8 mouse cellular contexts compared by ENCODE assay signal in genomic region chr9:121822585-121822991, GRCm38 (mm10). TPM values are rescaled to one million over a fixed set of nuclear protein-coding genes. Genes with fewer than 3 reads are reported as not detected.
DNase-seq lines count a peak whose midpoint lies in the region; ATAC-seq and TF ChIP-seq lines count a peak whose summit lies in the region.

No protein-coding gene starts in this region.

- no peak; the same call in 1 of the 2 replicates for ATAC-seq in heart, embryonic 12.5 days (ENCODE audit: insufficient number of reproducible peaks, low FRiP score)

- H3K4me3 ChIP-seq in heart, adult 2 months: no peak overlapping the region
- H3K4me3 ChIP-seq in heart, embryonic 12.5 days: no peak overlapping the region
- H3K4me3 ChIP-seq in hindbrain, embryonic 10.5 days: no peak overlapping the region

- no peaks in the 10 kb centered on the region for H3K79me2 ChIP-seq in heart, adult 2 months (replicated peaks; ENCODE audit: control insufficient read depth, insufficient read depth, low read length)

- intact Hi-C loops in heart, adult 2 months (cut with DNase I): loop anchor here (5.0 kb wide), 2 partner anchors 45 to 65 kb away; partner anchors contain the start of genes Klhl40 and Zfp651

- no peak for TF ChIP-seq POLR2A in heart, adult 2 months (IDR thresholded peaks at IDR 0.05; ENCODE audit: insufficient read depth, low read depth, low read length)
- TF ChIP-seq POLR2A in brain, embryonic 14.5 days (IDR thresholded peaks at IDR 0.05; ENCODE audit: borderline replicate concordance, extremely low read depth, insufficient read depth, insufficient read length, poor library complexity, severe bottlenecking): no peak

- 42% methylated on average over 6 of the region's 6 CpGs for WGBS in heart, adult 2 months
- WGBS in heart, embryonic 12.5 days: 76% methylated on average over 6 of the region's 6 CpGs
- WGBS in hindbrain, embryonic 10.5 days: 84% methylated on average over 6 of the region's 6 CpGs

- H3K9me3 ChIP-seq in heart, embryonic 12.5 days (replicated peaks): no peaks in the 10 kb centered on the region
- no peaks in the 10 kb centered on the region for H3K9me3 ChIP-seq in hindbrain, embryonic 10.5 days

- no peak overlapping the region for H3K9ac ChIP-seq in heart, adult 2 months (ENCODE audit: low read depth, low read length)
- H3K9ac ChIP-seq in heart, embryonic 12.5 days: no peak overlapping the region

- no peaks in the 10 kb centered on the region for H3K36me3 ChIP-seq in heart, adult 2 months (ENCODE audit: control insufficient read depth, insufficient read depth, low read length)
- no peaks in the 10 kb centered on the region for H3K36me3 ChIP-seq in heart, embryonic 12.5 days
- H3K36me3 ChIP-seq in hindbrain, embryonic 10.5 days: no peaks in the 10 kb centered on the region

- no peak for TF ChIP-seq EP300 in heart, adult 2 months (IDR thresholded peaks at IDR 0.05; ENCODE audit: insufficient read depth, low read depth, low read length)

- H3K4me1 ChIP-seq in heart, adult 2 months (ENCODE audit: control insufficient read depth, insufficient read depth, low read length): peaks cover 10% of the 10 kb centered on the region
- peaks cover 3% of the 10 kb centered on the region; the same call in 1 of the 2 replicates for H3K4me1 ChIP-seq in heart, embryonic 12.5 days (replicated peaks)
- peaks cover 14% of the 10 kb centered on the region for H3K4me1 ChIP-seq in hindbrain, embryonic 10.5 days (replicated peaks)

- DNase-seq in heart, adult 2 months: no peak
- peak; percentile 90 for DNase-seq in brain, embryonic 14.5 days (ENCODE audit: low read depth)
- DNase-seq in hindbrain, embryonic 10.5 days (ENCODE audit: low spot score): no peak
- peak; percentile 20 for DNase-seq in lung, postnatal 25 days (ENCODE audit: low spot score)
- no peak for DNase-seq in thymus, postnatal 4 days
- DNase-seq in frontal cortex, postnatal 10 days (ENCODE audit: low spot score in 2 of 2): no peak
- no peak for DNase-seq in embryo, embryonic 11 days

- peak overlapping the region; percentile 59 for H3K27ac ChIP-seq in heart, adult 2 months
- H3K27ac ChIP-seq in heart, embryonic 12.5 days (ENCODE audit: poor library complexity, severe bottlenecking): no peak overlapping the region
- H3K27ac ChIP-seq in hindbrain, embryonic 10.5 days: peak overlapping the region; percentile 2; the same call in 1 of the 2 replicates

- no peak for TF ChIP-seq CTCF in heart, adult 2 months (IDR thresholded peaks at IDR 0.05)
- TF ChIP-seq CTCF in brain, embryonic 14.5 days (IDR thresholded peaks at IDR 0.05; ENCODE audit: borderline replicate concordance, extremely low read depth, insufficient read depth, insufficient read length): no peak

- no peaks in the 10 kb centered on the region for H3K27me3 ChIP-seq in heart, adult 2 months (ENCODE audit: control insufficient read depth, insufficient read depth, low read length)
- H3K27me3 ChIP-seq in heart, embryonic 12.5 days (replicated peaks): peaks cover 12% of the 10 kb centered on the region; the same call in 1 of the 2 replicates
- H3K27me3 ChIP-seq in hindbrain, embryonic 10.5 days (ENCODE audit: insufficient read depth, poor library complexity, severe bottlenecking): no peaks in the 10 kb centered on the region

- no peak overlapping the region for H3K4me2 ChIP-seq in heart, embryonic 12.5 days

RNA-seq across cellular contexts. Expression of gene Ccdc13, which starts 16.7 kb away (rescaled TPM):
- total RNA-seq in heart, adult 2 months (2021): not detected
- 0.32 and 0.49 TPM in 2 replicates for polyA plus RNA-seq in heart, adult 2 months (2012; rRNA removed)
- 0.08 TPM in 1 of 2 replicates, not detected in the other for polyA plus RNA-seq in heart, embryonic 12.5 days (2016; fragmentation: Nextera tagmentation; extraction: Ambion mirVana)
- 2.7 and 2.9 TPM in 2 replicates for polyA plus RNA-seq in brain, embryonic 14.5 days (2012; rRNA removed)
- polyA plus RNA-seq in hindbrain, embryonic 10.5 days (2016; fragmentation: Nextera tagmentation; extraction: Ambion mirVana): 2.6 and 2.7 TPM in 2 replicates

RNA-seq across cellular contexts. Expression of gene Hhatl, which starts 30.3 kb away (rescaled TPM):
- 100 to 1,000 TPM in 1 of 2 experiments, 10 to 100 TPM in 1; 96.3 to 111 TPM for total RNA-seq in heart, adult 2 months (2021)
- 201 and 224 TPM in 2 replicates for polyA plus RNA-seq in heart, adult 2 months (2012; rRNA removed)
- 5.3 and 5.7 TPM in 2 replicates for polyA plus RNA-seq in heart, embryonic 12.5 days (2016; fragmentation: Nextera tagmentation; extraction: Ambion mirVana)
- 0.40 and 0.49 TPM in 2 replicates for polyA plus RNA-seq in brain, embryonic 14.5 days (2012; rRNA removed)
- not detected in 2 replicates for polyA plus RNA-seq in hindbrain, embryonic 10.5 days (2016; fragmentation: Nextera tagmentation; extraction: Ambion mirVana)

RNA-seq across cellular contexts. Expression of gene Higd1a, which starts 35.6 kb away (rescaled TPM):
- total RNA-seq in heart, adult 2 months (2021): 100 to 1,000 TPM; 198 to 199 TPM
- polyA plus RNA-seq in heart, adult 2 months (2012; rRNA removed): 71.7 and 106 TPM in 2 replicates
- 237 and 257 TPM in 2 replicates for polyA plus RNA-seq in heart, embryonic 12.5 days (2016; fragmentation: Nextera tagmentation; extraction: Ambion mirVana)
- polyA plus RNA-seq in brain, embryonic 14.5 days (2012; rRNA removed): 42.6 and 43.8 TPM in 2 replicates
- polyA plus RNA-seq in hindbrain, embryonic 10.5 days (2016; fragmentation: Nextera tagmentation; extraction: Ambion mirVana): 201 and 236 TPM in 2 replicates

RNA-seq across cellular contexts. Expression of gene Klhl40, which starts 45.2 kb away (rescaled TPM):
- total RNA-seq in heart, adult 2 months (2021): 10 to 100 TPM; 12.3 to 17.4 TPM
- polyA plus RNA-seq in heart, adult 2 months (2012; rRNA removed): 11.0 and 13.1 TPM in 2 replicates
- 0.73 and 1.1 TPM in 2 replicates for polyA plus RNA-seq in heart, embryonic 12.5 days (2016; fragmentation: Nextera tagmentation; extraction: Ambion mirVana)
- polyA plus RNA-seq in brain, embryonic 14.5 days (2012; rRNA removed): 0.55 and 0.72 TPM in 2 replicates
- 0.06 and 0.16 TPM in 2 replicates for polyA plus RNA-seq in hindbrain, embryonic 10.5 days (2016; fragmentation: Nextera tagmentation; extraction: Ambion mirVana)

Comparison
In these comparisons a context has a peak if more than half of its experiments do, and no peak if none do; other contexts are left out.
1. RNA of gene Hhatl, which starts 30.3 kb away (polyA plus RNA-seq): 201 to 224 TPM in heart, adult 2 months; 5.3 to 5.7 TPM in heart, embryonic 12.5 days, 0.40 to 0.49 TPM in brain, embryonic 14.5 days and not detected in hindbrain, embryonic 10.5 days; every median in the first group is over 10 times any median in the second.
2. DNase-seq: peak in brain, embryonic 14.5 days (single experiment) and lung, postnatal 25 days (single experiment); none in heart, adult 2 months (0 of 2), hindbrain, embryonic 10.5 days (single experiment), thymus, postnatal 4 days (single experiment), frontal cortex, postnatal 10 days (0 of 2) and embryo, embryonic 11 days (single experiment).